Mouse (Mus musculus): ENCODE results near the gene Tex46.

- no peak for TF ChIP-seq CHD2 (IDR thresholded peaks at IDR 0.05; ENCODE audit: low read depth, low read length)
- no peak for TF ChIP-seq ZNF384 (IDR thresholded peaks at IDR 0.05; ENCODE audit: low read depth, low read length)
- no peak for TF ChIP-seq ZC3H11A (IDR thresholded peaks at IDR 0.05; ENCODE audit: borderline replicate concordance, low read depth, low read length)
- TF ChIP-seq MAFK (IDR thresholded peaks at IDR 0.05; ENCODE audit: insufficient read depth, low read depth, low read length) = no peak
- no peak for TF ChIP-seq HCFC1 (IDR thresholded peaks at IDR 0.05; ENCODE audit: borderline replicate concordance, insufficient read depth, low read length)
Observed at GRCm38 (mm10) chr4:136613657-136614056, 3.4 kb downstream of the Tex46 start.

All from ES-E14 (cell line).